Mouse (Mus musculus): ENCODE measurements around the gene Fzr1. TPM values are rescaled to one million over a fixed set of nuclear protein-coding genes. Genes with fewer than 3 reads are reported as not detected.

Gene Fzr1
- polyA plus RNA-seq, 1 experiment from 2014 or later = 117 TPM

DNA sequence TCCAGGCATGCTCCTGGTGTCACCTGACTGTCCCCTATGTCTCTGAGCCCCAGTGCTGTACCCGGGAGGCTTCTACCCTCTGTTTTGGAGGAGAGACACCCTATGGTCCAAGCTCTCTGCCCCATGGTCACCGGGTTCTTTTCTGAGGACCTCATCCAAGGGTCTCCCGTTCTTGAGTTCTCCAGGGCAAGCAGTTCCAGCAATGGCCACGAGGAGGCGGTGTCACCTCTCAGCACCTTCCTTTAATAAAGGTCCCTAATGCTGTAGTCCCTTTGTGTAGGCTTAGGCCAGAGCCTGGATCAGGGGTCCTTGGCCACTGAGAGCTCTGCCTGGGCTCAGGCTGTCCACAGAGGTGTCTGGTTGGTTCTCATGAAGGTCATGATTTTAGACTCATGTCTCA lies 16.8 kb upstream of the Fzr1 start:
- Histone ChIP-seq H3K4me1 (peaks cover 35% of the 10 kb centered on the region), H3K4me3 (no peak overlapping the region), H3K36me3 (peaks cover 26% of the 10 kb centered on the region), H3K27me3 (ENCODE audit: insufficient read depth, poor library complexity, severe bottlenecking) (peaks cover 28% of the 10 kb centered on the region), H3K9me3 (no peaks in the 10 kb centered on the region), H3K27ac (no peak overlapping the region)
- 8% methylated on average over 5 of the region's 5 CpGs for WGBS
- no peak for DNase-seq (ENCODE audit: low spot score)

DNA sequence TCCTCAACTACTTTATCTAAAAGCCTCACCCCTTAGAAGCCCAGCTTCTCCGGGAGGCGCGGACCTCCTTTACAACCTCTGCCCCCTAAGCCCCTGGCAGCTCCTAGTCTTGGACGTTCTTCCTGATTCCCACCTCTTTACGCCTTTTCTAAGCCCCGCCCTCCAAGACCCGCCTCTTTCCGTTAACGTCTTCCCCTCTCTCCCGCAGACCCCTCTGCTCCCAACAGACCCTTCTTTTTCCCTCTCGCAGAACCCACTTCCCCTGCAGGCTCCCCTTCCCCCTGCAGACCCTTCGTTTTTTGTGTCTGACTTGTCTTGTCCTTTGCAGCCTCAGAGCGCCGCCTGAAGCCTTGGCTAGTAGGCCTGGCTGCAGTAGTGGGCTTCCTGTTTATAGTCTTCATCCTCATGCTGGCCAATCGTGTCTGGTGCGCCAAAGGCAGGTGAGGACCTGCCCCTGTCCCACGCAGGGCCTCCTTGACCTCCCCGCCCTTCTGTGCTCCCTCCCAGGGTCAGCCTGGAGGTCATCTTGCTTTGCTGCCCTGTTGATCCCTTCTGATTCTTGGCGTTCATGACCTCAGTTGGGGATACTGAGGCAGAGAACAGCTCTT lies 15.2 kb upstream of the Fzr1 start:
- peaks cover 47% of the 10 kb centered on the region for H3K4me1 ChIP-seq
- H3K27me3 ChIP-seq (ENCODE audit: insufficient read depth, poor library complexity, severe bottlenecking) = peaks cover 17% of the 10 kb centered on the region
- H3K27ac ChIP-seq = peak overlapping the region; percentile 83
- WGBS = 6% methylated on average over 19 of the region's 19 CpGs
- peak overlapping the region; percentile 54 for H3K4me3 ChIP-seq
- peaks cover 27% of the 10 kb centered on the region for H3K36me3 ChIP-seq
- no peak for DNase-seq (ENCODE audit: low spot score)
- H3K9me3 ChIP-seq = no peaks in the 10 kb centered on the region

DNA sequence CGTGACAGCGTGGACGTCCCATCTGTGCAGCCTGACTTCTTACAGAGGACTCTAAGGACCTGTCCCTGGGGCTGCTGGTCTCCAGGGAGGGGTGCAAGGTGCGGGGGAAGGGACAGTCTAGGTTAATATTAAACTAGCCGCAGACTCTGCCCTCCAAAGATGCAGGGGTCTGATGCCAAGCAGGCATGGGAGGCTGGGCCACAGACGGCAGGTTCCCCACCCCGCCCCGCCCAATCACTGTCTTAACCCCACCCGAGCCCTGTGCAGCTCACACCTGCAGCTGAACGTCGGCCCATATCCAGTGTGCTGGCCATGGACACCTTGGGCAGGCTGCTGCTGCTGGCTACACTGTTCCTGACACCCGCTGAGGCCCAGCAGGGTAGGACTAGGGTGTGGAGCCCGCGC lies 14.5 kb upstream of the Fzr1 start, which contains the start of gene Smim24:
Smim24 (plus strand) TSS at position 271 of the 405 bp plus-strand sequence.
- 64% methylated on average over 14 of the region's 14 CpGs for WGBS
- no peaks in the 10 kb centered on the region for H3K9me3 ChIP-seq
- DNase-seq (ENCODE audit: low spot score) = no peak
- peaks cover 43% of the 10 kb centered on the region for H3K4me1 ChIP-seq
- peak within 1 kb of the TSS; percentile 54 for H3K4me3 ChIP-seq
- peaks cover 32% of the 10 kb centered on the region for H3K36me3 ChIP-seq
- H3K27ac ChIP-seq = peak within 1 kb of the TSS; percentile 83
- H3K27me3 ChIP-seq (ENCODE audit: insufficient read depth, poor library complexity, severe bottlenecking) = peaks cover 13% of the 10 kb centered on the region

DNA sequence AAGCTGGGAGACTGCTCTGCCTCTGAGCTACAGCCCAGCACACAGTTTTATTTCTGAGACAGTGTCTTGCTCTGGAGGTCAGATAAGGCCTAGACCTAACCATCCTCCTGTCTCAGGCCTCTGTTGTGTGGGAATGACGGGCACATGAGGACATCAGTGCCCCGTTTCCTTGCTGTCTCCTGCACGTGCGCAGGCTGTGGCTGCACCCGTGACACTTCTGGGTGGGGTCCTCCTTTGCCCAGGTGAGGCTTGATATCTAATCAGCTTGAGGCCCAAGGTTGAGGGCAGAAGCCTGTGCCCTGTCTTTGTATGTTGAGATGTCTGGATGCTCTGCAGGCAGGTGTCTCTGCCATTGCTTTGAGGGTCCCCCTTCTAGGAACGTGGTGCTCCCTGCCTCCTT lies 14.0 kb upstream of the Fzr1 start:
- 81% methylated on average over 6 of the region's 6 CpGs for WGBS
- peaks cover 33% of the 10 kb centered on the region for H3K36me3 ChIP-seq
- no peak overlapping the region for H3K27ac ChIP-seq
- H3K27me3 ChIP-seq (ENCODE audit: insufficient read depth, poor library complexity, severe bottlenecking) = peaks cover 8% of the 10 kb centered on the region
- no peaks in the 10 kb centered on the region for H3K9me3 ChIP-seq
- no peak for DNase-seq (ENCODE audit: low spot score)
- H3K4me1 ChIP-seq = peaks cover 41% of the 10 kb centered on the region
- H3K4me3 ChIP-seq = no peak overlapping the region

DNA sequence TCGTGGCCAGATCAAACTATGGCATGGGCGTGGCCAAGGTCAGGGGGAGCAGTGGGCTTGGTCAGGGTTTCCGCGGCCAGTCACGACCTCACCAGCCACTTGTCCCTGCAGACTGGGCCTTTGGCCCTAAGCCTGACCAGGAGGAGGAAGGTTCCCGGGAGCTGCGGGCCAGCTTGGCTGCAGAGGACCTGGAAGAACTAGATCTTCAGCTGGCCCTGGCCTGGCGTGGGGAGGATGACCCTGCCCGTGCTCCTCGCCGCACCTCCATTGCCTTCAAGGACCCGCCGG lies 12.3 kb upstream of the Fzr1 start:
- 91% methylated on average over 13 of the region's 13 CpGs for WGBS
- Histone ChIP-seq H3K27ac (no peak overlapping the region; the same call in 1 of the 2 replicates), H3K27me3 (ENCODE audit: insufficient read depth, poor library complexity, severe bottlenecking) (no peaks in the 10 kb centered on the region), H3K36me3 (peaks cover 50% of the 10 kb centered on the region), H3K9me3 (no peaks in the 10 kb centered on the region), H3K4me1 (peaks cover 47% of the 10 kb centered on the region), H3K4me3 (no peak overlapping the region)
- DNase-seq (ENCODE audit: low spot score) = no peak

DNA sequence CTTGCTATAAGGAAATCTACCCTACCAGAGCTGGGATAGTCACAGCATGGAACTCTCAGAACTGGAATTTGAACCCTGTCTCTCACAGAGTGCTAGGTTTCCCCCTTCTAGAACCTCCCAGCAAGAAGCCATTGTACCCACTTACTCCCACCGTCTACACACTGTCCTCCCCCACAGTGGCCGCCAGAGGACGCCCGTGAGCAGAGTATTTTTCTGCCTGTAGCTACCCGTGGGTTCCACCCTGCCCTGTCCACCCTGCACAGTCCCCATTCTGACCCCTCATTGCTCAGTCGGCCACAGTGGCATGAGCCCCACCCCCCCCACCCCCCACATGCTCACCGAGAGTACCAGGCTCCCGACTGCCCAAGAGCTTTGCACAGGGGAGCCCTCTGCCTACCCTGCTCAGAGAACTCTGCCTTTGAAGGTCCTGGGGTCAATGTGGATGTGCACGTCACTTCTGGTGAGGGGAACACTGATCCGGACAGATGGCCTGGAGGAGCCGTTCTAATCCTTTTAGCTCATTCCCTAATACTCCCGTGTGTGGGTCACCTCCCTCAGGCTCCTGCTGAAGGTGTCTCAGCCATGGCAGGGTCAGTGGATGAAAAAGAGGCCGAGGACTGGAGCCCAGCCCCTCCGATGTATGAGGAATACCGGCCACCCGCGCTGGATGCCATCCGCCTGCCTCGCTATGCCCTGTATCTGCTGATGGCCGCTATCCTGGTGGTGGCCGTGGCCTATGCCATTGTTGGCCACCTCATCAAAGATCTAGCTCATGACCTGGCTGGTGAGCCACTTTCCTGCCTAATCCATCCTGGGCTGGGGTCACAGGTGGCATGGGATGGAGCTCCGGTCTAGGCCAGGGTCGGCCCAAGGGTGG lies 11.7 kb upstream of the Fzr1 start:
- no peak for DNase-seq (ENCODE audit: low spot score)
- 0 out of 2 replicates have a peak overlapping the region, but pooled peaks have one; percentile 31 for H3K27ac ChIP-seq
- H3K4me3 ChIP-seq = no peak overlapping the region
- H3K36me3 ChIP-seq = peaks cover 50% of the 10 kb centered on the region
- 66% methylated on average over 23 of the region's 23 CpGs for WGBS
- peaks cover 52% of the 10 kb centered on the region for H3K4me1 ChIP-seq
- no peaks in the 10 kb centered on the region for H3K9me3 ChIP-seq
- H3K27me3 ChIP-seq (ENCODE audit: insufficient read depth, poor library complexity, severe bottlenecking) = no peaks in the 10 kb centered on the region

DNA sequence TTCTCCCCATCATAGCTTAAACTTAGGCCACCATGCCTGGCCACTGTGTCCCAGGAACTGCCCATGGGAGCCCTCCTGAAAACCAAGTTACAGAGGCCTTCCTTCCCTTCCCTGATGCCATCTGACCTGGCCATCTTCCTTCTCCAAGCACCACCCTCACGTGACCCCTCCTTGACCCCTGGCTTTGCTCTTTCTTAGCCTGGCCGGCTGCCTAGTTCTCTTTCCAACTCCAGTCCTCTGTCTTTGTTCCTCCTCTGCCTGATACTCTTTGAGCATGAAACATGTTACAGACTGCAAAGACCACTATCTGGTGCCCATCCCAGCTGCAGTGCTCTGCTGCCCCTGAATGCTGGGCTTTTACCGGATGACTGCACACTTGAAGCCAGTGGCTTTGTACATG lies 11.1 kb upstream of the Fzr1 start:
- H3K4me1 ChIP-seq = peaks cover 56% of the 10 kb centered on the region
- H3K9me3 ChIP-seq = no peaks in the 10 kb centered on the region
- 0 out of 2 replicates have a peak overlapping the region, but pooled peaks have one; percentile 31 for H3K27ac ChIP-seq
- WGBS = 65% methylated on average over 3 of the region's 3 CpGs
- H3K4me3 ChIP-seq = no peak overlapping the region
- no peak for DNase-seq (ENCODE audit: low spot score)
- H3K36me3 ChIP-seq = peaks cover 50% of the 10 kb centered on the region
- no peaks in the 10 kb centered on the region for H3K27me3 ChIP-seq (ENCODE audit: insufficient read depth, poor library complexity, severe bottlenecking)

DNA sequence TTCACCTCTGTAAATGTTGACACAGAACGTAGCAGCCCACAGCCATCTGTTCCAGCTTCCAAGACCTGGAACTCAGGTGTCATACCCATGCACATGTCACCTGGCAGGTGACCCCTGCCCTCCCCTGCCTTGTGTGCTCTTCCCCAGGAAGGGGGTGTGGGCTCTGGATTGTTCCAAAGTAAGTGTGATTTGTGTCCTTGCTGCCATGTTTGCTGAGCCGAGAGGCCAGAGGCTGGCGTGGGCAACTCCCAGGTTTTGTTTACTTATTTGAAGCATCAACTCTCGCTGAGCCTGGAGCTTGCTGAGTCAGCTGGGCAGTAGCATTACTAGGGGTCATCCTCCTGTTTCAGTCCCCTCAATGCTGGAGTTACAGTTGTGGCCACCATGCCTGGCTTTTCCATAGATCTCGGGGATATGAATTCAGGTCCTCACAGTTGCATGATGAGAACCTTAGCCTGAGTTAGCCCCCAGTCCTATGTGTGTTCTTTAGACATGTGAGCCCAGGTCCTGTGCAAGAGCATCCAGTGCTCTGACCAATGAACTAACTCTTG lies 10.3 kb upstream of the Fzr1 start, which contains the start of gene Gm48552:
Gm48552 (plus strand) TSS at position 501 of the 551 bp plus-strand sequence.
- H3K9me3 ChIP-seq = no peaks in the 10 kb centered on the region
- H3K4me3 ChIP-seq = no peak within 1 kb of the TSS
- peaks cover 50% of the 10 kb centered on the region for H3K36me3 ChIP-seq
- H3K27ac ChIP-seq = 0 out of 2 replicates have a peak within 1 kb of the TSS, but pooled peaks have one; percentile 31
- no peaks in the 10 kb centered on the region for H3K27me3 ChIP-seq (ENCODE audit: insufficient read depth, poor library complexity, severe bottlenecking)
- WGBS = 88% methylated on average over 5 of the region's 5 CpGs
- peaks cover 51% of the 10 kb centered on the region for H3K4me1 ChIP-seq
- no peak for DNase-seq (ENCODE audit: low spot score)

DNA sequence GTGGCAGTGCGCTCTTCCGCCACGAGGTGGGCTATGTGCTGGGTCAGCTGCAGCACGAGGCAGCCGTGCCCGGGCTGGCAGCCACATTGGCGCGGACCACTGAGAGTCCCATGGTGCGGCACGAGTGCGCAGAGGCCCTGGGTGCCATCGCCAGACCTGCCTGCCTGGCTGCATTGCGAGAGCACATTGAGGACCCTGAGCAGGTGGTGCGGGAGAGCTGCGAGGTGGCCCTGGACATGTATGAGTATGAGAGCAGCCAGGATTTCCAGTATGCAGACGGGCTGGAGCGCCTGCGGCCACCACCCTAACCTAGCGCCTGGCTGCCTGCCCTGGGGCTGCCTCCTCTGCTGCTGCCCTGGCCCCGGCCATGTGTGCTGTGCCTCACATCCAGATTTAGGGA lies 9.4 kb upstream of the Fzr1 start:
- Histone ChIP-seq H3K27me3 (ENCODE audit: insufficient read depth, poor library complexity, severe bottlenecking) (no peaks in the 10 kb centered on the region), H3K4me3 (no peak overlapping the region), H3K4me1 (peaks cover 42% of the 10 kb centered on the region), H3K36me3 (peaks cover 50% of the 10 kb centered on the region), H3K27ac (no peak overlapping the region), H3K9me3 (no peaks in the 10 kb centered on the region)
- no peak for DNase-seq (ENCODE audit: low spot score)
- WGBS = 91% methylated on average over 20 of the region's 20 CpGs

DNA sequence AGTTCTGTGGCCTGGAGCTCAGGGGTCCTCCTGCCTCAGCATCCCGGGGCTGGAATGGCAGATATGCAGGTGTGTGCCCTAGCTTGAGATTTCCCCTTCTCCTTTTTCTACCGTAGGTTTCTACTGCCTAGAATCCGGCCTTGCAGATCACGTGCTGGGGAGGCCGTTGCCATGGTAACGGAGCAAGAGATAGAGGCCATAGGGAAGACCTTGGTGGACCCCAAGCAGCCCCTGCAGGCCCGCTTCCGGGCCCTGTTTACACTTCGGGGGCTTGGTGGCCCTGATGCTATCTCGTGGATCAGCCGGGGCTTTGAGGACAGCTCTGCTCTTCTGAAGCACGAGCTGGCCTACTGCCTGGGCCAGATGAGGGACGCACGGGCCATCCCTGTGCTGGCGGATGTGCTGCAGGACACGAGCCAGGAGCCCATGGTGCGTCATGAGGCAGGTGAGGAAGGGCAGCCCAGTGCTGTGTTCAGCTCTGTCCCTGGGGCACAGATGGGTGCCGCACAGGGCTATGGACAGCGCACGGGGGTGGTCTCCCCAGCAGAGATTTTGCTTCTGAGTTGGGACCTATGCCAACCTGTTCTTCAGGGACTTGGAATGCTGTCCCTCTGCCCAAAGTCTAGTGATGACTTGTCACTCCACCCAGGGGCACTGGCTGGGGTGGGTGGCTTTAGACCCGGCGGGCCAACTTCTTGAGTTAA lies 7.4 kb upstream of the Fzr1 start:
- Histone ChIP-seq H3K4me3 (peak overlapping the region; percentile 96), H3K27ac (0 out of 2 replicates have a peak overlapping the region, but pooled peaks have one; percentile 93), H3K36me3 (peaks cover 43% of the 10 kb centered on the region), H3K9me3 (no peaks in the 10 kb centered on the region), H3K27me3 (ENCODE audit: insufficient read depth, poor library complexity, severe bottlenecking) (no peaks in the 10 kb centered on the region), H3K4me1 (peaks cover 47% of the 10 kb centered on the region)
- 81% methylated on average over 22 of the region's 22 CpGs for WGBS
- DNase-seq (ENCODE audit: low spot score) = no peak

DNA sequence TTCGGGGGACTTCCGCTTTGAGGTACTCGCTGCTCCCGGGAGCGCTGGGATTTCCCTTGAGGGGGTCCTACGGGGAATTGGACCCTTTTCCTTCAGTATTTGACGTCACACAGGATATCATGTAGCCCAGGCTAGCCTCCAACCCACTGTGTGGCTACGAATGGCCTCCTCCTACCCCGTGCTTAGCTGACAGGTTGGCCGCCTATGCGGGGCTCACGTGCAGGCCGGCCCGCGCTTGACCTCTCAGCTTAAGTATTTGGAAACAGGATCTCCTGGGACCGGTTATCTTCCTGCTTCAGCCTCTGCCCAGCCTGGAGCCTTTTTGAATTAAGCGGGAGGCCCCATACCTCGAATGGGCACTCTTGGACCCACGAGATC lies 6.3 kb upstream of the Fzr1 start:
- no peak for DNase-seq (ENCODE audit: low spot score)
- Histone ChIP-seq H3K4me1 (peaks cover 38% of the 10 kb centered on the region), H3K9me3 (no peaks in the 10 kb centered on the region), H3K27ac (peak overlapping the region; percentile 93), H3K27me3 (ENCODE audit: insufficient read depth, poor library complexity, severe bottlenecking) (no peaks in the 10 kb centered on the region), H3K36me3 (peaks cover 40% of the 10 kb centered on the region), H3K4me3 (peak overlapping the region; percentile 96)
- under 1% methylated on average over 19 of the region's 19 CpGs for WGBS

DNA sequence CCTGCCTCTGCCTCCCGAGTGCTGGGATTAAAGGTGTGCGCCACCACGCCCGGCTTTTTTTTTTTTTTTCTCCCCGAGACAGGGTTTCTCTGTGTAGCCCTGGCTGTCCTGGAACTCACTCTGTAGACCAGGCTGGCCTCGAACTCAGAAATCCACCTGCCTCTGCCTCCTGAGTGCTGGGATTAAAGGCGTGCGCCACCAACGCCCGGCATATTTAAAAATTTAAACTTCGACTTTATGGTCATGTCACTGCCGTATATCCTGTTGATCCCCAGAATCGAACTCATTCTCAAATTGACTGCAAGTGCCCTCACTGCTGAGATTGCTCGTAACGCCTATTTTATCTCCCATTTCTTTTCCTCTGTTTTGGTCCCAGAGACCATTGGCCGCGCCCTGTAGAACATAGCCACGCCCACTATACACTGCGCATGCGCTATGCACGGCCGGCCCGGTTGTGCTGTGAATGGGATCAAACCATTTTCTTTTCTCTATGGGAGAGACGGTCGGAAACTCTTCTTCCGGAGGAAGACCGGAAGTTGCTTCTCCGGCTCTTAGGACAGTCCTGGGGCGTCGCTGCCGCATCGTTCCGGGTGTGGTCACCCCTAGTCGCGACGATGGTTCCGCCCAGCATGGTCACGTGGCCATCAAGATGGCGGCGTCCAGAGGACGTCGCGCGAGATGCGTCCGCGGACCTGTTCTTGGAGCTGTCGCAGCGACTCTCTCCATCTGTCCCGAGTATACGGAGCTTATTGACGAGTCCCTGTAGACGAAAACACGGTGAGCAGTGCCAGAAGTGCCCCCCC lies 5.7 kb upstream of the Fzr1 start, which contains the start of the genes Dohh and Gm48551:
Dohh (plus strand) TSS at position 627 of the 803 bp plus-strand sequence.
Gm48551 (plus strand) TSS at position 665 of the 803 bp plus-strand sequence.
- H3K4me3 ChIP-seq = peak within 1 kb of the TSS; percentile 96
- 6% methylated on average over 54 of the region's 54 CpGs for WGBS
- no peaks in the 10 kb centered on the region for H3K27me3 ChIP-seq (ENCODE audit: insufficient read depth, poor library complexity, severe bottlenecking)
- peak within 1 kb of the TSS; percentile 93 for H3K27ac ChIP-seq
- H3K36me3 ChIP-seq = peaks cover 34% of the 10 kb centered on the region
- no peaks in the 10 kb centered on the region for H3K9me3 ChIP-seq
- peak; percentile 99 for DNase-seq (ENCODE audit: low spot score)
- H3K4me1 ChIP-seq = peaks cover 36% of the 10 kb centered on the region
